Mouse (Mus musculus): ENCODE results near the gene Psma4.
A peak's percentile ranks its signal among the peaks of the same experiment; 100 is the strongest.

Psma4 gene

GRCm38 (mm10) chr9:54990362-54990761 lies 39.8 kb downstream of the Psma4 start:
- DNase-seq (ENCODE audit: low spot score in 2 of 2), result no peak

GRCm38 (mm10) chr9:54994381-54994780 lies 43.8 kb downstream of the Psma4 start:
- no peak for DNase-seq (ENCODE audit: low spot score in 2 of 2)

- DNase-seq (ENCODE audit: low spot score in 2 of 2), result no peak
Measured at GRCm38 (mm10) chr9:54995645-54996044, 45.1 kb downstream of the Psma4 start.

DNA sequence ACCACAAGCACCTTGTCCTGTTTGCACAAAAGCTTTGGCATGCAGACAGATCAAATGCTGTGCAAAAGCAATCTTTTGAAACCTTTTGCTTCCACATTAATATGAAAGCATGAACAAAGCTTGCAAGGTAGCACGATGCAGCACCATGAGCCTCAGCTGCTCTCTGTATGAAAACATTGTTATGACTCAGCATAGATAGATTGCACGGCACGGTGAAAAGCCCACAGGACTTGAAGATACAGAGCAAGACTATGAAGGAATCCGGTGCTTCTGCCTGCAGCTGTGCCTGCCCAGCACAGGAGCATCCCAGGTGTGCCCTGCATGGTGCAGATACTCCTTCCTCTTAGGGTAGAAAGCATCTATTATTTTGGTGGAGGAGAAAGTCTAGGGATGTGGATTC lies 53.0 kb downstream of the Psma4 start:
- peak in 1 of 2 experiments; percentile 13 for DNase-seq (ENCODE audit: low spot score in 2 of 2)

All from left cerebral cortex, adult 9 months (tissue).